Mouse (Mus musculus): Measurements from ENCODE around the gene Runx3.

DNA sequence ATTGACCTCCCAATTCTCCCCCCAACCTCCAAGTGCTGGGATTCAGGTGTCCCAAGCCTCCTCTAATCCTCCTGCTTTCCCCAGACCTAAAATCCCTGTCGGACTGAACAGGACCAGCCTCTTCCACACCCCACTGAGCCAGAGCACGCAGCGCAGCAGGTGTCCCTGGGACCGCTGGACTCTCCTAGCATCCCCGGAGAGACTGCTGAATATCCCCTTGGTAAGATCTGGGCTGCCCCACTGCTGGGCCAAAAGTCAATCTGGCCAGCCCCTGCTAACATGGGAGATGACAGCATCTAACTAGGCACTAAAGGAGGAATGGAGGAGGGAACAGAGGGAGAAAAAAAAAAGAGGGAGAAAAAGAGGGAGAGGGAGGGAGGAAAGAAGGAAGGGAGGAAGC lies 84.8 kb downstream of the Runx3 start:
- no peak for TF ChIP-seq CTCF (IDR thresholded peaks at IDR 0.05; ENCODE audit: extremely low read depth, insufficient read depth, insufficient read length, insufficient replicate concordance)
- TF ChIP-seq POLR2A (IDR thresholded peaks at IDR 0.05; ENCODE audit: low read depth, low read length), result no peak
